Mouse (Mus musculus) kidney, adult 9 months (tissue): ENCODE data around the gene Aagab.

ENCODE experiments used
- DNase-seq: peaks from one replicate; pipeline ENCODE4 v3.0.0; 2022

Aagab gene

DNA sequence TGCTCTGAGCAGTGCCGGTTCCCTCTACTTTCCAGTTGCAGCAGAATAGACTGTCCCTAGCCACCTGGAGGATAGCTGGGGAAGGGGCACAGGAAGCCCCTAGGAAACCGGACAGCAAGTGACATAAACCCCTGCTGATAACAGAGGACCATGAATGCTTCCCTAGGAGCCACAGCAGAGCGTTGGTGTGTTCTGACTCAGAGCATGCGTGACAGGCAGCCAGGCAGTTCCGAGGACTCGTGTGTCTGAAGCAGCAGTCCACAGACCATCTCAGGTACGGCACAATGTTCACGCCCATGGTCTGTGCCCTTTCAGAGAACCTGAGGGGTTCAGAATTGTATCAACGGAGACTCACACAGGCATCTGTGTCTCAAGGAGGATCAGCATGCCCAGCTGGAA, 46.1 kb downstream of the Aagab start:
- peak; percentile 3 for DNase-seq

DNA sequence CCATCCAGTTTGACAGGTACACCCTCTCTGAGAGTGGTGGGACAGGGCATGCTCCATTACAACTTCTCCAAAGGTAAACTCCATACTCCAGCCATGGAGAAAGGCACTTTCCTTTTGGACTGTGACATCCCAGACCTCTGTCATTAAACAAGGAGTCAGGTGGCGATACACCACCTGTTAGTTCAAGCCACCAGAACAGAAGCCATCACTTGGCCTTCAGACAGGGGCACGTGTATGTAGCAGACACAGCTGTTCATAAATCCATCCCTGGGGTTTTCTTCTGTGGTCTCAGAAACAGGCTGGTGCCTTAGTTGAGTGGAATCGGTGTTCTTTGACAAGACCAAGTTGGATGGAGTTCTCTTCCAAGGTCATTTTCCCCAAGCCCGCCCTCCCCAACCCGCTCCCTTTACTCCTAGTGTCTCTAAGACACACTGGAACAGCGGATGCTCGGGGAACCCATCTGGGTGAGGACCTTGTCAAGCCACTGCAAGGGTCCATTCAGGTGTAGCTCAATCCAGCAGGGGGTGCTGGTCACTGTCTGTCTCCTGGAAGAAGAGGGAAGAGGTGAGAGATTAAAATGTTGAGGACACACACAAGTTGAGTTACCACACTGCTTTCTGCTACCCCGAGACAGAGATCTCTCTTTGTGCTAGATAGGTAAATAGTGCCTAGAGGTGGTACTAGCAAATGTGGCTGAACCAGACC, 47.5 kb downstream of the Aagab start:
- DNase-seq: peak; percentile 50

DNA sequence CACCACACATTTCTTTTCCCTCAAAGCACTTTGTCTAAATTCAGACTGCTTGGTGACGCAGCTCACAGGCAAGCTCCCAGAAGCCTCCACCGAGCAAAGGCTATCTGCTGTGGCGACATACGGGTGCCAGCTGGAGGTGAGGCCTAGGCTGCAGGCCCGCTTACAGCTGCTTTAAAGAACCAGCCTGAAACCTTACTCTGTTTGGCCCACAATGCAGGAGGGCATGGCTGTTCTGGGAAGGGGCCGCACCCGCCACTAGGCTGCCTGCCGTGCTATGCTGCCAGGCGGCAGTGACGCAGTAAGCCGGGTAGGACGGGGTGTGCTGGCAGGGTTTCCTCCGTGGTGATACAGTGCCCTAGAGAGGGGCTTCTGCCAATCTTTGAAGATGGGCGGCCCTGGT, 48.4 kb downstream of the Aagab start:
- peak; percentile 4 for DNase-seq

DNA sequence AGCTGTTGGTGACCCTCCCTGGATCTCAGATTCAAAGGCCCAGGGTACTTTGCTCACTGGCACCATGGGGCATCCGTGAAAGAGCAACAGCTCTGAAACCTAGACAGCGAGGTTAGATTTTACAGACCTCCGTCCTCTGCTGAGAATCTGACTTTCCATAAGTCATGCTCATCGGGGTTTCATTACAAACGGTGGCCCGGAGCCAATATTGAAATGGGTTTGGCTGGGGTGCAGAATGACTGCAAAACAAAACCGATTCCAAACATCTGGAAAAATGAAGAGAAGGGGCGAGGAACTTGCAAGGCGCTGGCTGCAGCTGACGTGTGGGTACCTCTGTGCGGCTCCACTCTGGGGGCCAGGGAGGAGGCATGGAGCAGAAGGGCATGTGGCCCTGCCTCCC, 49.1 kb downstream of the Aagab start:
- DNase-seq: peak; percentile 29

DNA sequence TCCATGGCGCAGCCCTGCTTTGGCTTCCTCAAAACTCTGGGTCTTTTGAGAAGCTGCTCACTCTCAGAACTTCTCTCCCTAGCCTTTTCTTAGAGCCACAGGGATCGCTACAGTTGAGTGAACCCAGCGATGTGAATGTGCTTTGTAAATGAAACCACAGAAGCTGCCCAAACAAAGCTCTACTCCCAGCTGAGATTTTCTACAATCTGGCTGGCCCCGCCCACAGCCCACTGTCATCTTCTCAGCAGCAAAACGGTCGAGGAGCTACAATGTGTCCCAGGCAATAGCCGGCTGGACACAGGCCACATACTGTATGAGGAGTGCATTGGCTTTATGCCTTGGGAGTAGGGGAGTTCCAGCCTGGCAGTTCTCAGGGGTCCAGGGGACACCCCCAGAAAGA, 51.2 kb downstream of the Aagab start:
- DNase-seq: peak; percentile 19

DNA sequence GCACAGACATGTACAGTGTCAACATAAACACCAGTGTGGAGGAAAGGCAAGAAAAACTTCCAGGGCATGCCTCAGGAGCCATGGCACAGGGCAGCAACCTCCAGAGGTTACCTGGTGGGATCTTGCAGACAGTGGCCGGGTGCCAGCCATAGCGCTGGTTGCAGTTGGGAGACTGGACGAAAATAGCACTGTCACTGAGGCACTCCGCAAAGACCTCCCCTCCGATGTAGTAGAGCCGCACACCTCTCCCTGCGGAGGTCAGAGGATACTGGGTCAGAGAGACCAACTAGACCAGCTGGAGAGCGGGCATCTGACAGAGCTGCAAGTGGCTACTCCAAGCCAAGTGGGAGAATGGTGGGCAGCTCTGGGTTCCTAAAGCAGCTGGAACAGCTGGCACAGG, 52.1 kb downstream of the Aagab start:
- DNase-seq: peak; percentile 7

DNA sequence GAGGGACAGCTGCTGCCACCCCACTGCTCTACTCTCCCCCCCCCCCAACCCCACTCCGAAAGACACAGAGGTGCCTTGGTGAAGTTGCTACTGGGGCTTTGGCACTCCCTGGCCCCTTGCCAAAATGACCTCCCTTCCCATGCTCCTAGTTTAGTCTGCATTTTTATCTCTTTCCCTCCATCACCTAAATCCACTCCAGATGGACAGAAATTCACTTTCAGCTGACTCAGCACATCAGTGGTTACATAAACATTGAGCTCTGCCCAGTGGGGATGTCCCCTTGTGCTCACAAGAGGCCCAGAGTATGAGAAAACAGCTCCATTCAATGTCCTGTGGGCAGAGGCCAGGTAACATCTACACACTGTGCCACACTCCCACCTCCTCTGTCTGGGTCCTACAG, 52.6 kb downstream of the Aagab start:
- DNase-seq: peak; percentile 32

DNA sequence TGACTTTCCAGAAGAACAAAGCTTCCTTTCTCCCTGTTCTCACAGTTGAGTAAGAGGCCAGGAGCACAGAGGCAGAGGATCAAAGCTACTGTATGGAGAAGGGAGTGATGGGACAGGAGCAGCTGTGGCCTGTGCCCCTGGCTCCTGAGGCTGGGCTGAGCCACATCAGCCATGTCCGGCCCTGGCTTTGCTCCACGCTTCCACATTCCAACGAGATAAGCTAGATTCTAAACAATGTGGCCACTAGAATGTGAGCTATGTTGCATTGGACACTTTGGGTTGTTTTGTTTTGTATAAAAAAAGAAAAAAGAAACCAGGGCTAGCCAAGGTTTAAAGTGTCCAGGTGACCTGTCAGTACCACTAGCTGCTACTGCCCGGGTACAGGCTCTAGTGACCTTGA, 54.7 kb downstream of the Aagab start:
- peak; percentile 53 for DNase-seq

DNA sequence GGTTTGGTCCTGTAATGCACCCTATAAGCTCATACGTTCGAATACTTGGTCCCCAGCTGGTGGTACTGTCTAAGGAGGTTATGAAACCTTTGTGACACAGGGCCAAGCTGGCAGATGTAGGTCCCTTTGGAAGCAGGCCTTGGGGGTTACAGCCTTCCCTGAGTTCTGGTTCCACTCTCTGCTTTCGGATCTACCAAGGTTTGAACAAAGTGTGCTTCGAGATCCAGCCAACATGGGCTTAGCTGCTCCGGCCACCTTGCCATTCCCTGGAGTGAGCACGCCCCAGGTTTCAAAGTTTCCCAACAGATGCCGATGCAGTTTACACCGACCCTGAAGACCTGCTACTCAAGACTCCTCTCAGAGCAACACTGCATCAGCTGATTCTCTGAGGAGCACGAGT, 56.0 kb downstream of the Aagab start:
- DNase-seq: peak; percentile 6

DNA sequence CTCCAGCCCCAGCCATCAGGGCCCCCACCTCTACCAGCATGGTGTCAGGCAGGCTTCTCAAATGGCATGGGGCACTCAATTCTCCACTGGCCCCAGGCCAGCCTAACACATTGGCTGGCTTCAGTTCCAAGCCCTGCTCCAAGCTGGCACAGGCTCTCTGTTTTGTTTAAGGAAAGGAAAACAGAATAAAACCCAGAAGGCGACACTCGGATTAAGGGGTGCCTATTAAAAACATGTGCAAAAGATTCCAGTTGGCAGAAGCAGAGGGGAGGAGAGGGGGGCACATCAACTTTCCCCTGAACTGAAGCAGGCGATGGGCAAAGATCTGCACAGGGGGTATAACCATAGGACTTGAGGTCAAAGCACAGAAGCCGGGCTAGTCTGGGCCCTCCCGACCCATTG, 56.5 kb downstream of the Aagab start:
- peak; percentile 51 for DNase-seq

DNA sequence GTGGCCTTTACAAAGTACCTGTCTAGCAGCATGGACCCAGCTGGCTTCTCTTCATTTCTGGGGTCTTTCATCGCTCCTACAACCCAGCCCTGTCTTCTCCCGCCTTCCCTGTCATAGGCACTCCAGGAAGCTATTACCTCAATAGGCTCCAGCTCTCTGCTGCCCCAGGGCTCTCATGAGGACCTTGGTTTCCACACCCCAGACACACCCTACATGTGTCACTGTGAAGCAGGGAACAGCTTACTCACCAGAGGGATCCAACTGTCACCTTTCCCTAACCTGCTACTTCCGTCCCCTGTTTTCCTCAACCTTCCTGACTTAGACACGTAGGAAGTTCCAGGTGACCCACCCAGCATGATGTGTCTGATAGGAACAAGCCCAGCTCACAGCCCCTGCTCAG, 57.6 kb downstream of the Aagab start:
- DNase-seq: no peak

DNA sequence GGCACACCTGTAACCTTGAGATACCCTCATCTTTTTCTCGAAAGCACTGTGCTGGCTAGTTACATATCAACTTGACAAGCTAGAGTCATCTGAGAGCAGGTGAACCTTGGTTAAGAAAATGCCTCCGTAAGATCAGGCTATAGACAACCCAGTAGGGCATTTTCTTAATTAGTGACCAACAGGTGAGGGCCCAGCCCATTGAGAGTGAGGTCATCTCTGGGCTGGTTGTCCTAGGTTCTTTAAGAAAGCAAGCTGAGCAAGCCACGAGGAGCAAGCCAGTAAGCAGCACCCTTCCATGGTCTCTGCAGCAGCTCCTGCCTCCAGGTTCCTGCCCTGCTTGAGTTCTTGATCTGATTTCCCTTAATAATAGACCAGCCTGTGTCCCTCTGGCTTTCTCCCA, 58.2 kb downstream of the Aagab start:
- DNase-seq: peak; percentile 76

DNA sequence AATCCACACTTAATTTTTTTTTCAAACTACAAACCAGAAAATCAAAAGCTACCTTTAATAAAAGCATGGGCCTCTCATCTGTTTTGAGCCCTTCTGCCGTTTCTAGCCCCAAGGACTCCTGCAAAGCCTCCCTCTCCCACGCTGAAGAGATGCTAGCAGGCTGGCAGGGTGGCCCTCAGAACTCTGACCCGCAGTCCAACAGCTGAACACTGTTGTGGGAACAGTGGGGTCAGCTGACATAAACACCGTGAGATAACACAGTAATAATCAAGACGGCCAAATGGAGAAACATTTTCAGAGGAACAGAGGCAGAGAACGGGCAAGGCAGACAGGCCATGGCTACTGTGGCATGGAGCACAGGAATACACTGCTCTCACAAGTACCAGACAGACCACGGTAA, 60.3 kb downstream of the Aagab start:
- DNase-seq: peak; percentile 85

DNA sequence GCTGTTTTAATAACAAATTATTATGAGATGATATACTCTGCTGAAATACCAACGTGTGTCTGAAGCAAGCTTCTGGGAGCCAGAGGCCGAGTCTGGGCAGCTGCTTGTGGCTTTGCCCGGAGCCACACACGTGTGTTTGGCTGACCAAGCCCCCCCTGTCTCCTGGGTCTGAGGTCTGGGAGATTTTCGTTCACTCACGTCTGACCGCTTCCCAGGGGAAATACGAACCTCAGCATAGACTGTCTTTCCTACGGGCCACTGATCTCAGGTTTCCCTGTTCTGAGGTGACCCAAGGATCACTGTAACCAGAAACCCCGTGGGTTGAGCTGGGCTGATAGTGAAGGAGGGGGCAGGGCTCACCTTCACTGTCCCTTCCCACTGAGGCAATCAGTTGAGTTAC, 60.8 kb downstream of the Aagab start:
- DNase-seq: no peak

DNA sequence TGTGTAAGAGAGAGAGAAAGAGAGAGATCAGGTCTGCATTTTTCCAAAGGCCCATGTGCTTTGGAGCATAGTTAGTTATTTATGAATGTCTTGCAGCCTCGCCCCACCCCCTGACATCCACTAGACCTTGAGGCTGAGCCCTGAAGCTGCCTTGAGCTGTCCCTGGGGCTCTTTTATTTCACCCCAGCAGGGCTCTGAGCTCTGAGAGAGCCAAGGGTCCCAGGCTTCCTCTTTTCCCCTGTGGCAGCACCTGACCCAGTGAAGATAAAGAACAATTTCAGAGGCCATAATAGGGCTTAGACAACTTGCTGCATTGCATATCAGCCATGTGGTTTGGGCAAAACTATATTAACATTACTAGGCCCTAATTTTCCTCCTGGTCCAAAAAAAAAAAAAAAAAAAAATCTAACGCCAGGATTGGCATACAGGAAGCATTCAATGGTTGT, 61.9 kb downstream of the Aagab start:
- DNase-seq: peak; percentile 87

DNA sequence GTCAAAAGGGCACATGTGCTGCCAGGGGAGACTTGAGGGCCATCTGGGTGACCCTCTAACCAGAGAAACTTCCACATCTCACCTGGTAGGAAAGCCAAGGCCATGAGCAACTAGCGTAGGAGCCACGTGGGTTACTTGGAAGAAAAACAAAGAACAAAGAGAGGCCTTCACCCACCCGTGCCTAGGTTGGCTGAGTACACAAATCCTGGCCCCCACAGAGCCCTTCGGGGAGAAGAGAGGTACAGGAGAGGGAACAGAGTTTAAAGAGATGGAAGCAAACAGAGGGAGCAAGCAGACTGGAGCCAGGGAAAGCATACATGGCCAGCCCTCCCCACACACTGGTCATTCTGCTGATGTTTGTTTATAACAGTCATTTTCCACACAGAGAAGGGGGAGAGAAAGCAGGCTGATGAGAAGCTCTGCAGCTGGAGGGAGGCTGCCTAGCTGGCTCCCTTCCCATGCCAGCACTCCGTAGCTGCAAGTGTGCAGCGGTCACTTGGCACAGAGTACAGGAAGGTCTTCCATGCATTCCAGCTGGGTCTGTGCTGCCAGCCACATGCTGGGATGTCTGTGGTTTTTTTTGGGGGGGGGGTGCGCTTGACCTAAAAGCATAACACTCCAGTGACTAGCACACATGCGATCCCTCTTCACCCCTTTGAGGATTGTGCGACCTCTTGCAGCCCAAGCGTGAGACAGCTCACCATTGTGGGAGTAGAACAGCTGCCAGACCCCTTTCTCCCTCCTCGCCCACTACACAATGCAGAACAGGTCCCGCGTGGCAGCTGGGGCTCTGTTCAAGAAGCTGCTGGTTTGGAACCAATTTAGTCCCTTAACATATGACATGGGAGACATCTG, 62.6 kb downstream of the Aagab start:
- peak; percentile 75 for DNase-seq

DNA sequence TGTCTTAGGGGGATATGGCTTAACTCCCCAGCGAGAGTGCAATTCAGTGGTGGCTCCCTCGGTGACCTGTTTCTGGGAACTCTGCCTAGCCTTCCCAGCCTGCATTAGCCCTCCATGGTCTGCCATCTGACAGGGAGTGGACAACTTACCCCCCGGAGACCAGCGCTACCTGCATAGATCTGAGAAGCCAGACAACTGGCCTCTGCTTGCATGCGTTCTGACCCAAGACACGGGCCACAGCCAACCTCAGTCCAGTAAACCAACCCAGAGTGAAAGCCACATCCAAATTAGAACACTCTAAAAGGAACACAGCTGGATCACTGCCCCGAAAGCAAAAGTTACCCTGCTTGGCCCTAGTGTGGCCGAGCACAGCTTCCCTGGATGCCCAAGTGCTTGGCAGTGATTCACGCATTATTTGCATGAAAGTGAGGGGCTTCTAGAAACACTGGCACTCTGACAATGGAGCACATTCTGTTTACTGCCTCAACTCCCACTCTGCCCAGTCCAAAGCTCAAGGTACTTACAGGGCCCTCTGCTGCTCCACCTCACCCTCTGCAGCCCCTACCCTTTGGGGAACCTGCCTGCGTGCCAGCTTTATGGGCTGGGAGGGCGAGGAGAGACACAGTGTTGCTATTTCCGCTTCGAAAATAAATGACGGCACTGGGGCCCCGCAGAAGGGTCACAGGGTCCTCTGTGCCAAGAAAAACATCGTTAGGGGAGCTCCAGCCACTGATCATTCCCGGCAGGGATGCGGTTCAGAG, 64.3 kb downstream of the Aagab start:
- DNase-seq: peak; percentile 63

DNA sequence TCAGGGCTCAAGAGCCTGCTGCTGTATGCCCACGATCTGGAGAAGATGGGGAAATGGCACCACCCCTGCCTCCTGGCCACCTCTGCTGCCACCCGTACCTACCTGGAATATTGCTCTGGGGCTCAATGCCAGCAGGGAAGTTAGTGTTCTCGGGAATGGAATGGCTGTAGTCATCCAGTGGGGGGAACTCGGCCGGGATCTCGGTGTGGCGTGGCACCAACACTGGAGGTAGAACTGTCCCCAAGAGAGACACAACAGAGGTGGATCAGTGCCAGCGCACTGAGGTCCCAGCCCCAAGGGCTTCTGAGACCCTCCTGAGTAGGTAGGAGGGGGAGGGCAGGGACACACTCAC, 64.9 kb downstream of the Aagab start:
- no peak for DNase-seq

DNA sequence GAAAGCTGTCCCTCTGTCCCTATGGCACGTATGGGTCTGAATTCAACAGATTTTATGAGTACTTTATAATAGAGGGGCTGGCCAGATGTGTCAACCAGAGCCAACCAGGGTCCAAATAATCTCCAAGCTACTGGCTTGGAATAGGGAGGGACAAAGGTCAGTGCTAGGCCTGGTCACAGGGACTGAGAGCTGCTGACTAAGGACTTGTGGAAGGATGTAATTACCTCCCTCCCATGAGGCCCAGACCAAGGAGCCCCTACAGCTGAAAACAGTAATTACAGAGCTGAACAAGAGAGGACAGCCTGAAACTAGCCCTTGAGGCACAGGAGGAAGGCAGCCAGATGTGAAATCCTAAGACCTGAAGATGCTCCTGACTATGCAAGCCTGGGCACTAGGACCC, 66.2 kb downstream of the Aagab start:
- DNase-seq: peak; percentile 86

DNA sequence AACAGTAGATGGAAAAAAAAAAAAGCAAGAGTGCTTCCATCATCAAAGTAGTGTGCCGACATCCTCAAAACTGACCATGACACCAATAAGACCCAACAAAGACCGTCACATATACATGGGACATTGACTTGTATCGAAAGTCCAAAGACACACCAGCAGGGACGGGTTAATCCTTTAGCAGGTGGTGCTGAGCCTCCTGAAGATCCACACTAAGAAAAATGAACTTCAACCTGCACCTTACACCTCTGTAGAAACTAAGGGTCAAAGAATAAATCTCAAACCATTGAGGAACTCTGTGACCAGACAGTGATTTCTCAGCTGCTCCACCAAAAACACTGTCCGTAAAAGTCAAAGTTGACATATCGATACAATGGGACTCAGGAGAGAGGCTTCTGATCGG, 67.4 kb downstream of the Aagab start:
- DNase-seq: peak; percentile 72

DNA sequence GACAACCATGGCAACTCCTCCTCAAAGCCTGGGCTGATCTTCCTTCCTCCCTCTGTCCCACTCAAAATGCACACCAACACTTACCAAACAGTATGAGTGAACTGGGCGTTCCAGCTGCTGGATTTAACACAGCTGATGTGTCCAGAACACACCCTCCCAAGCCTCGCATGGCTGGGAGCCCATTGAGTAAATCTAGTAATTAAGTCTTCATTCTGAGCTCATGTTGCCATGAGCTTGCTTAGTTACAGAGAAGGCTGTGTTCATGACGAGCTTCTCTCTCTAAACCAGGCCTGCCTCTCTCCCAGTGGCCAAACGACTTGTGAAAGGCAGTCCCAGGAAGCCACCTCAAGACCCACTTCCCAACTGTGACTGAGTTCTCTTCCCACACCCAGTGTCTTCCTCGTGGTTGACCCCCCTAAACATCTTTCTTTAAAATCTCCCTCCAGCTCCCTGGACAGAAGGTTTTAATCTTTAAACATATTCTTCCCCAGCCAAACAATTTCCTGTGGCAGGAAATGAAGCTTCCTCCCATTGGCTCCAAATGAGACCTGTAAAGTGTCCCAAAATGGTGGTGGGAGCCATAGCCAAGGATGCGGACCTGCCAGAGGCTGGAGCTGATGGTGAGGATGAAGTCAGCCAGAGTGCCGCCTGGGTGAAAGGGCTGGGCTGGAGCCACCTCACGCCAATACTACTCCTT, 70.5 kb downstream of the Aagab start:
- no peak for DNase-seq

DNA sequence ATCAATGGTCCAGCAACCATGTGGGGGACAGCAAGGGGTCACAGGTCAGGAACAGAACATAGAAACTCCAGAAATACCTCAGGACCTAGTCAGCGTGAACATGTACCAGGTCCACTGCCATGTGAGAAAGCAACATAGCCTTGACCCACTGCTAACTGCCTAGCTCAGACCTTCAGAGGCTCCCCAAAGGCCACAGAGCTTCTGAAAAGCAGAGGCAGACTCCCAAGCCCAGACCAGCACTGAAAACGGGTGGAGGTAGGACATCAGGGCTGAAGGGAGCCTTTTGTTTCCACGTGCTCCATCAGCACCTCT, 71.0 kb downstream of the Aagab start:
- no peak for DNase-seq

DNA sequence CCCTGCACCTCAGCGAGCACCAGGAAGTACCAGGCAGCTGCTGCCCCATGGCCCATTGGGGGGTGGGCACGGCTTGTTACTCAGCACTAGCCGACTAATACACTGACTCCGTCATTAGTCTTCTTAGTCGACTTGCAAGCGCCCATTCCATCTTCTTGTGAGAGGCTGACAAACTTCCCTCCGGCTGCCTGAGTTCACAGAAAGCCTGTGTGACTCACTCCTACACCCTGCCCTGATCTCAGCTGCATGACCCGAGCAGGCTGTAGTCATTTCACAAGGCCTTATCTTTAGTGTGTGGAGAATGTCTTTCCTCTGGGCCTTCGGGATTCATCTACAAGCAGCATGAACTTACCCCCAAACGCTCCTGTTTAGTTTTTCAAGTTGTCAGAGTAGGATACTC, 72.2 kb downstream of the Aagab start:
- DNase-seq: no peak
